Mouse (Mus musculus) cerebral cortex, adult 2 months (tissue): Measurements from ENCODE around the gene Anp32b.

Source experiments
- WGBS: fragments of 180-500 bp; shearing (Covaris S2); methylation state at CpG from one replicate; pipeline ENCODE4 v1.1.7; 2018; 5-methylcytosine and 5-hydroxymethylcytosine counted together

The Anp32b gene

DNA sequence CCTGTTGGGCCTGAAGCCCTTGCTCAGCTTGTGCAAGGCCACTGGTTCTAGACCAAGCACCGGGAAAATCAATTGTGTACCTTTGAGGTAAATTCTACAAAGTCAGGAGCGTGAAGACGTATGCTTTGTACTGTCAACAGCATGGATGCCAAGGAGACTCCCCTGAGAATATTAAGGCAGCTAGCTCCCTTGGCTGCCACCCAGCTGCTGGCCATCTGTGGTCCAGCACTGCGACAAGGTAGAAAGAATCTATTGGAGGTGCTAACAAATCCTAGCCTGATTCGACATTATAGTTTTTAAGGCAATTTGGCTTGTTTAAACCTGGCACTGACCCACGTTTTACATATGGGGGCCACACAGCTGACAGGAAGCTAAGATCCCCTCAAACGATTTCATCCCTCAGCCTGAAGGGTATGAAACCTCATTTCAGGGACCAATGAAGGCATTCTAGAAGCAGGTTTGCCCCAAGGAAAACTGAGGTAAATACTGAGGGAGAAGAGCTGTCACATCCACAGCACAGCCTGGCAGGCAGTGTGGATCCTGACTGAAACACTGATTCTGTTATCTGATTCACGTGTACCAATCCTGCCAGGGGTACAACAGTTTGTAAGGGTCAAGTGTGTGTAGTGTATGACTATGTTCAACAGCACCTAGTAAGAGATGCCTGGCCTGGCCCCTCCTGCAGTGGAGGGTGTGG, 54.8 kb downstream of the Anp32b start:
- 58% methylated on average over 8 of the region's 8 CpGs for WGBS

GRCm38 (mm10) chr4:46506801-46507610, 56.3 kb downstream of the Anp32b start:
- WGBS: 1% methylated on average over 93 of the region's 94 CpGs

DNA sequence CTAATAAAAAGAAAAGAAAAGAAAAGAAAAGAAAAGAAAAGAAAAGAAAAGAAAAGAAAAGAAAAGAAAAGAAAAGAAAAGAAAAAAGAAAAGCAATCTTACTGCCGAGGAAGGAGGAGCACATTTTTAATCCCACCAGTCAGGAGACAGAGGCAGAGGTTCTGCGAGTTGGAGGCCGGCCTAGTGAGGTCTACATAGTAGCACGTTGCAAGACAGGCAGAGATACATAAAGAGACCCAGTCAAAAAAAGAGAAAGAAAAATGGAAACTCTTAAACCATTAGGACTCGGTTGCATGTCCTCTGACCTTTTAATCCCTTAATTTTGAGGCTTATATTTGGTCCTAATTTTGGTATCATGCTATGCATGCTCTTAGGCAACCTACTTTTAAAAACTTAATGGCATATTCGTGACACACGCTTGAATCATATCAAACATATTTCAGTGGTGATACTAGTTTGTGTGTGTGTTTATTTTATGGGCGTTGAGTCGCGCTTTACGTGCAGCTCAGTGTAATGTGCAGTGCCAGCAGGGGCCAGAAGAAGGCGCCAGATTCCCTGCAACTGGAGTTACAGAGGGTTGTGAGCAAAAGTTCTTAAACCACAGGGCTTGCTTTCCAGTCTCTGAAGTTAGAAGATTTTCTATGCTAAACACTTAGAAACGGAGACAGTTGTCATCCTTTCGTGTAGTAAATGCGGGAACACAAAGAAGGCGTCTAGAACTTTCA, 57.2 kb downstream of the Anp32b start:
- WGBS: 6% methylated on average over 16 of the region's 16 CpGs

DNA sequence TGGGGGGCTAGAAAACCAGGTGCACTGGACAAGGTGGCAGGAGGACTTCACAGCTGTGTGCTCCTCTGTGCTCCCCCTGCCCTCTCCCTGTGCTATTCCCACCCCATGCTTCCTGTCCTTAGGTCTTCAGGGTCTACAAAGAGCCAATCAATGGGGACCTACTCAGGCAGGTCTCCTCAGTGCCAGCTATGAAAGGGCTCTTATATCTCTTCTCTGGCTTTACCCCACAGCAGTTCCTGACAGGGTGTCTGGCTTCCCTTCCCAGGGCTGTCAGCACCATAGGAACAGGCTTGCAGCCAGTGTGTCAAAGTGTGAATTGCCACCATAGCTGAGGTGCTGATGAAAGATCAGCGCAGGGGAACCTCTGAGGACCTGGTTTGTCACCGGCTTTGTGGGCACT, 69.8 kb downstream of the Anp32b start:
- WGBS: 86% methylated on average over 2 of the region's 2 CpGs

DNA sequence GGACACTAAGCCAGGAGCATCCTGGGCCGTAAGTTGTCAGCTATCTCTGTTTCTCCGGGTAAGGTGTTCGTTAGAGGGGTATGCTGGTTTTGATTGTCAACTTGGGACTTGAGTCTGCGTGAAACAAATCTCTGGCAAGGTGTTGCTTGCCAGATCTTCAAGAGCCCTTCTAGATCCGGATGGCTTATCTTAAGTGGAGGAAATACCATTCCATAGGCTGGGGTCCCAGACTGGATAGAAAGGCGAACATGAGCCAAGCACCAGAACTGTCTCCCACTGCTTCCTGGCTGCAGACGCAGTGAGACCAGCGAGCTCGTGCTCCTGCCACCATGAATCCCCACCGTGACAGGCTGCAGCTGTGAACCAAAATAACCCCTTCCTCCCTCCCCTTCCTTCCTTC, 70.8 kb downstream of the Anp32b start:
- WGBS: 89% methylated on average over 10 of the region's 10 CpGs
